Comparison of ENCODE assay signal across 19 mouse cellular contexts in the genomic region with DNA sequence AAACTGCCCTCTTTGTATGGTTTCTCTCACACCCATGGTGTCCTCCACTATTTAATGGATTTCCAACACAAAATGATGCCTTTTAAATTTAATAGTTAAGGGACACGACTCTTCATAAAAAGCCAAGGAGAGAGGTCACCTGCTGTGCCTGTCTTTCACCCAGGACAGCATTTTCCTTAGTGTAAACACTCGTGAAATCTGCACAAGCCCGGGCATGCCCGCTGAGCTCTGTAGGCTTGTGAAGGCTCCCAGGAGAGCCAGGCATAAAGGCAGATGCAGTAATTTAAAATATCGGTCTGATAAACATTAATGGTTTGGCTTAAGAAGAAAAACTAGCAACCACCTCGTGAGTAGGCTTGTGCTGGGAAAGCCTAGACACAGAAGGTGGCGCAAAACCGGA.
DNase-seq lines count a peak whose midpoint lies in the region; ATAC-seq and TF ChIP-seq lines count a peak whose summit lies in the region.
"Had no signal": no experiment of that assay in that cellular context is flagged by ENCODE, and none has a peak within 500 bp of the region (broad histone marks: within the 10 kb centered on the region; RNA-seq: fewer than 3 reads in every experiment).

No protein-coding gene starts in this region.

- no peak for TF ChIP-seq CTCF in CH12.LX (conservative IDR thresholded peaks at IDR 0.05 in 1 of 2, IDR thresholded peaks at IDR 0.05 in 1 of 2; ENCODE audit: low read depth in 2 of 2, low read length in 2 of 2)
- no peak for TF ChIP-seq CTCF in brain, embryonic 14.5 days (IDR thresholded peaks at IDR 0.05; ENCODE audit: borderline replicate concordance, extremely low read depth, insufficient read depth, insufficient read length)

- TF ChIP-seq RAD21 in CH12.LX (IDR thresholded peaks at IDR 0.05; ENCODE audit: low read depth, low read length) = no peak

- dilution Hi-C loops in CH12.LX (cut with MboI; ENCODE audit: extremely low pct_ligation_motif_present, extremely low pct_unique_long_range_greater_than_20kb, low sequenced_read_pairs) = no loop called here

- no peak for ATAC-seq in limb, embryonic 12.5 days (ENCODE audit: insufficient number of reproducible peaks, insufficient read depth, low FRiP score, low TSS enrichment, low read depth)
- ATAC-seq: forebrain, embryonic 14.5 days had no signal

- H3K27me3 ChIP-seq in CH12.LX (replicated peaks) = no peaks in the 10 kb centered on the region
- H3K27me3 ChIP-seq in limb, embryonic 12.5 days = no peaks in the 10 kb centered on the region
- H3K27me3 ChIP-seq: embryonic facial prominence, embryonic 15.5 days; heart, embryonic 12.5 days; hindbrain, embryonic 12.5 days had no signal

- H3K36me3 ChIP-seq in CH12.LX (replicated peaks in 1 of 2; ENCODE audit: control insufficient read depth in 1 of 2, insufficient read depth in 1 of 2, low read length in 1 of 2) = no peaks in the 10 kb centered on the region
- no peaks in the 10 kb centered on the region for H3K36me3 ChIP-seq in limb, embryonic 12.5 days
- H3K36me3 ChIP-seq: embryonic facial prominence, embryonic 15.5 days; forebrain, embryonic 10.5 days; heart, embryonic 12.5 days; hindbrain, embryonic 12.5 days had no signal

- TF ChIP-seq EP300 in CH12.LX (IDR thresholded peaks at IDR 0.05; ENCODE audit: low read length) = no peak; the same call in 1 of the 2 replicates

- peak overlapping the region; percentile 7; the same call in 1 of the 2 replicates for H3K9ac ChIP-seq in CH12.LX (ENCODE audit: insufficient read depth, low read depth)
- no peak overlapping the region for H3K9ac ChIP-seq in limb, embryonic 12.5 days (replicated peaks)
- H3K9ac ChIP-seq: embryonic facial prominence, embryonic 15.5 days; heart, embryonic 12.5 days had no signal

- whole genome bisulfite sequencing in limb, embryonic 12.5 days = 47% methylated on average over 8 of the region's 8 CpGs

- TF ChIP-seq POLR2A in CH12.LX (IDR thresholded peaks at IDR 0.05; ENCODE audit: low read depth, low read length) = no peak
- no peak for TF ChIP-seq POLR2A in brain, embryonic 14.5 days (IDR thresholded peaks at IDR 0.05; ENCODE audit: borderline replicate concordance, extremely low read depth, insufficient read depth, insufficient read length, poor library complexity, severe bottlenecking)

- H3K27ac ChIP-seq in CH12.LX (ENCODE audit: insufficient read depth, low read depth) = peak overlapping the region; percentile 56; the same call in 1 of the 2 replicates
- H3K27ac ChIP-seq in limb, embryonic 12.5 days = peak overlapping the region; percentile 75; the same call in 1 of the 2 replicates
- H3K27ac ChIP-seq: embryonic facial prominence, embryonic 15.5 days; forebrain, embryonic 10.5 days; hindbrain, embryonic 12.5 days had no signal

- in situ Hi-C loops in CH12.LX (cut with MboI; ENCODE audit: low pct_ligation_motif_present, low pct_unique_long_range_greater_than_20kb, low sequenced_read_pairs) = no loop called here

- intact Hi-C loops in heart, postnatal 36 days (cut with DNase I) = loop anchor here (5.0 kb wide), 1 partner anchor 410 kb away; no protein-coding TSS in a partner anchor

- peaks cover 4 to 21% of the 10 kb centered on the region in 2 experiments for H3K4me1 ChIP-seq in CH12.LX (ENCODE audit: control insufficient read depth in 1 of 2, insufficient read depth in 2 of 2)
- peaks cover 4% of the 10 kb centered on the region; the same call in 1 of the 2 replicates for H3K4me1 ChIP-seq in limb, embryonic 12.5 days (replicated peaks)

- H3K79me2 ChIP-seq in CH12.LX (replicated peaks; ENCODE audit: control insufficient read depth, extremely low read depth, insufficient read depth, poor library complexity, severe bottlenecking) = no peaks in the 10 kb centered on the region

- H3K4me3 ChIP-seq in CH12.LX (replicated peaks in 1 of 3; ENCODE audit: low read depth in 2 of 3, low read length in 2 of 3, poor library complexity in 1 of 3) = no peak overlapping the region
- H3K4me3 ChIP-seq in limb, embryonic 12.5 days (replicated peaks) = no peak overlapping the region
- H3K4me3 ChIP-seq: embryonic facial prominence, embryonic 15.5 days; erythroblast, embryonic 14.5 days; hindbrain, embryonic 12.5 days had no signal

- no peaks in the 10 kb centered on the region for H3K9me3 ChIP-seq in CH12.LX (replicated peaks; ENCODE audit: low read length)
- H3K9me3 ChIP-seq in limb, embryonic 12.5 days = no peaks in the 10 kb centered on the region
- H3K9me3 ChIP-seq: embryonic facial prominence, embryonic 15.5 days; forebrain, embryonic 10.5 days; heart, embryonic 12.5 days; hindbrain, embryonic 12.5 days had no signal

- DNase-seq in CH12.LX (ENCODE audit: extremely low read depth) (no peak), ES-CJ7 (ENCODE audit: low read depth, low spot score) (peak; percentile 59)
- DNase-seq in brain, embryonic 14.5 days (ENCODE audit: low read depth) = peak; percentile 35
- DNase-seq in heart, postnatal 36 days = no peak
- DNase-seq in kidney, adult 9 months = no peak
- DNase-seq: adrenal gland, postnatal 10 days; cerebellum, adult 11-12 months; cerebellum, adult 9-10 months; cerebellum, postnatal 25 days; gastrocnemius, adult 2 months; gastrocnemius, postnatal 25 days; heart, postnatal 4 days had no signal

- H3K4me2 ChIP-seq in CH12.LX (ENCODE audit: insufficient read depth, low read depth, poor library complexity, severe bottlenecking) = peak overlapping the region; percentile 64
- H3K4me2 ChIP-seq in limb, embryonic 12.5 days = no peak overlapping the region

TF ChIP-seq in CH12.LX, 34 proteins besides CTCF, POLR2A, EP300 and RAD21:
- TF ChIP-seq CHD1 (IDR thresholded peaks at IDR 0.05; ENCODE audit: low read depth, low read length) (peak; percentile 93; the same call in 1 of the 2 replicates), SIN3A (IDR thresholded peaks at IDR 0.05; ENCODE audit: low read length) (no peak), MYC (IDR thresholded peaks at IDR 0.05; ENCODE audit: low read depth, low read length) (no peak), RCOR1 (conservative IDR thresholded peaks at IDR 0.05; ENCODE audit: low read depth, low read length) (no peak), NELFE (IDR thresholded peaks at IDR 0.05; ENCODE audit: low read depth, low read length) (no peak), BHLHE40 (IDR thresholded peaks at IDR 0.05; ENCODE audit: low read depth, low read length) (peak; percentile 88), JUND (conservative IDR thresholded peaks at IDR 0.05; ENCODE audit: low read depth, low read length) (no peak), TCF12 (IDR thresholded peaks at IDR 0.05; ENCODE audit: low read depth, low read length) (peak; percentile 29; the same call in 1 of the 2 replicates), PAX5 (IDR thresholded peaks at IDR 0.05; ENCODE audit: low read length) (no peak), GABPA (IDR thresholded peaks at IDR 0.05; ENCODE audit: insufficient replicate concordance, low read depth, low read length) (no peak), MAX (IDR thresholded peaks at IDR 0.05; ENCODE audit: low read length) (no peak), KAT2A (IDR thresholded peaks at IDR 0.05; ENCODE audit: insufficient replicate concordance, low read length) (no peak), ETS1 (conservative IDR thresholded peaks at IDR 0.05; ENCODE audit: low read depth, low read length) (no peak), POLR2AphosphoS2 (IDR thresholded peaks at IDR 0.05; ENCODE audit: low read depth, low read length) (no peak)

Comparison
In these comparisons a context has a peak if more than half of its experiments do, and no peak if none do; other contexts are left out.
1. DNase-seq: peak in ES-CJ7 (single experiment) and brain, embryonic 14.5 days (single experiment); none in CH12.LX (single experiment), heart, postnatal 36 days (0 of 2) and kidney, adult 9 months (single experiment).